Mouse (Mus musculus) MEL (cell line): ENCODE data around the gene Smyd3. TPM values are rescaled to one million over a fixed set of nuclear protein-coding genes. Genes with fewer than 3 reads are reported as not detected.

Source experiments
- DNase-seq: peaks from one replicate; pipeline ENCODE4 v3.0.0; 2011; ENCODE audit warnings: low read depth, low spot score
- H3K27ac ChIP-seq: 2 replicates; pipeline ENCODE4 v1.5.1; 2012; ENCODE audit warnings: low read depth, mild to moderate bottlenecking, control low read depth, low read length, moderate library complexity; ENCODE audit not compliant: control insufficient read depth
- H3K27me3 ChIP-seq, 2 experiments: fragments of 150-350 bp in 1 of 2; sonication (generic) in 1 of 2; 2 replicates each; pipeline ENCODE4 v1.6.1; 2012; ENCODE audit warnings: low read length in 2 of 2, mild to moderate bottlenecking in 2 of 2, improper control_type of control experiment in 1 of 2, moderate library complexity in 1 of 2; ENCODE audit not compliant: insufficient read depth in 2 of 2, control insufficient read depth in 1 of 2
- H3K36me3 ChIP-seq, 2 experiments: 2 replicates each; pipeline ENCODE4 v1.6.1; 2012 to 2014; ENCODE audit warnings: low read length in 2 of 2, improper control_type of control experiment in 1 of 2, inconsistent platforms in 1 of 2, mild to moderate bottlenecking in 1 of 2; ENCODE audit not compliant: insufficient read depth in 2 of 2, control insufficient read depth in 1 of 2
- H3K4me1 ChIP-seq, 2 experiments: fragments of 150-350 bp in 1 of 2; sonication (generic) in 1 of 2; 2 replicates each; pipeline ENCODE4 v1.6.1; 2012; ENCODE audit warnings: low read length in 2 of 2, improper control_type of control experiment in 1 of 2, mild to moderate bottlenecking in 1 of 2; ENCODE audit not compliant: insufficient read depth in 2 of 2, control insufficient read depth in 1 of 2
- H3K4me3 ChIP-seq, 2 experiments: fragments of 150-350 bp in 1 of 2; sonication (generic) in 1 of 2; 2 replicates each; pipeline ENCODE4 v1.5.1; 2012; ENCODE audit warnings: low read depth in 2 of 2, low read length in 2 of 2, mild to moderate bottlenecking in 2 of 2, moderate library complexity in 2 of 2, control low read depth in 1 of 2, improper control_type of control experiment in 1 of 2; ENCODE audit not compliant: control insufficient read depth in 1 of 2, insufficient read depth in 1 of 2
- H3K79me2 ChIP-seq: 2 replicates; pipeline ENCODE4 v1.6.1; 2012; ENCODE audit warnings: mild to moderate bottlenecking, low read length, moderate library complexity; ENCODE audit not compliant: control insufficient read depth, poor library complexity, insufficient read depth
- H3K9ac ChIP-seq: 2 replicates; pipeline ENCODE4 v1.6.1; 2012; ENCODE audit warnings: low read depth, mild to moderate bottlenecking, control low read depth, low read length, moderate library complexity; ENCODE audit not compliant: control insufficient read depth, poor library complexity, severe bottlenecking
- H3K9me3 ChIP-seq: fragments of 150-350 bp; sonication (generic); replicated peaks from 2 replicates; pipeline ENCODE4 v1.6.1; 2012; ENCODE audit warnings: mild to moderate bottlenecking, low read length, improper control_type of control experiment, moderate library complexity; ENCODE audit not compliant: insufficient read depth
- CHD1 ChIP-seq: IDR thresholded peaks from 2 replicates; pipeline ENCODE4 v1.6.1; 2012; ENCODE audit warnings: low read depth, mild to moderate bottlenecking, inconsistent platforms, low read length, improper control_type of control experiment
- ELF1 ChIP-seq: IDR thresholded peaks from 2 replicates; pipeline ENCODE4 v1.6.1; 2014; ENCODE audit warnings: low read depth, mild to moderate bottlenecking, inconsistent platforms, low read length, improper control_type of control experiment, moderate library complexity
- EP300 ChIP-seq, 2 experiments: IDR thresholded peaks; 2 replicates each; pipeline ENCODE4 v1.6.1; 2011; ENCODE audit warnings: improper control_type of control experiment in 2 of 2, low read length in 2 of 2, low read depth in 1 of 2, mild to moderate bottlenecking in 1 of 2
- ETS1 ChIP-seq: IDR thresholded peaks from 2 replicates; pipeline ENCODE4 v1.6.1; 2012; ENCODE audit warnings: low read depth, mild to moderate bottlenecking, inconsistent platforms, low read length, improper control_type of control experiment, moderate library complexity
- GABPA ChIP-seq: IDR thresholded peaks from 2 replicates; pipeline ENCODE4 v1.6.1; 2012; ENCODE audit warnings: low read depth, mild to moderate bottlenecking, inconsistent platforms, low read length, improper control_type of control experiment, moderate library complexity
- GATA1 ChIP-seq: IDR thresholded peaks from 2 replicates; pipeline ENCODE4 v1.6.1; 2011; ENCODE audit warnings: low read depth, low read length, improper control_type of control experiment
- HCFC1 ChIP-seq: IDR thresholded peaks from 2 replicates; pipeline ENCODE4 v1.6.1; 2012; ENCODE audit warnings: low read depth, mild to moderate bottlenecking, inconsistent platforms, low read length, improper control_type of control experiment, moderate library complexity
- KAT2A ChIP-seq: conservative IDR thresholded peaks from 2 replicates; pipeline ENCODE4 v1.6.1; 2012; ENCODE audit warnings: low read depth, low read length, improper control_type of control experiment, inconsistent platforms
- MAFK ChIP-seq: IDR thresholded peaks from 2 replicates; pipeline ENCODE4 v1.6.1; 2011; ENCODE audit warnings: low read depth, mild to moderate bottlenecking, low read length, improper control_type of control experiment, borderline replicate concordance
- MAX ChIP-seq: IDR thresholded peaks from 2 replicates; pipeline ENCODE4 v1.6.1; 2011; ENCODE audit warnings: low read length, improper control_type of control experiment
- MAZ ChIP-seq: IDR thresholded peaks from 2 replicates; pipeline ENCODE4 v1.6.1; 2012; ENCODE audit warnings: low read depth, mild to moderate bottlenecking, inconsistent platforms, low read length, improper control_type of control experiment
- MXI1 ChIP-seq: IDR thresholded peaks from 2 replicates; pipeline ENCODE4 v1.6.1; 2011; ENCODE audit warnings: mild to moderate bottlenecking, low read depth, low read length, improper control_type of control experiment
- MYB ChIP-seq: IDR thresholded peaks from 2 replicates; pipeline ENCODE4 v1.6.1; 2011; ENCODE audit warnings: mild to moderate bottlenecking, low read depth, low read length, improper control_type of control experiment
- MYC ChIP-seq: IDR thresholded peaks from 2 replicates; pipeline ENCODE4 v1.6.1; 2011; ENCODE audit warnings: low read depth, mild to moderate bottlenecking, low read length, improper control_type of control experiment, moderate library complexity
- RCOR1 ChIP-seq: IDR thresholded peaks from 2 replicates; pipeline ENCODE4 v1.6.1; 2012; ENCODE audit warnings: low read depth, mild to moderate bottlenecking, inconsistent platforms, low read length, improper control_type of control experiment
- SIN3A ChIP-seq: IDR thresholded peaks from 2 replicates; pipeline ENCODE4 v1.6.1; 2012; ENCODE audit warnings: low read length, improper control_type of control experiment, inconsistent platforms
- SMC3 ChIP-seq: IDR thresholded peaks from 2 replicates; pipeline ENCODE4 v1.6.1; 2011; ENCODE audit warnings: low read depth, low read length, improper control_type of control experiment
- TAL1 ChIP-seq: IDR thresholded peaks from 2 replicates; pipeline ENCODE4 v1.6.1; 2012; ENCODE audit warnings: mild to moderate bottlenecking, inconsistent platforms, low read length, moderate library complexity, mixed read lengths
- TBP ChIP-seq: IDR thresholded peaks from 2 replicates; pipeline ENCODE4 v1.8.0; 2011; ENCODE audit warnings: low read depth, low read length, improper control_type of control experiment
- TCF12 ChIP-seq: IDR thresholded peaks from 2 replicates; pipeline ENCODE4 v1.6.1; 2014; ENCODE audit warnings: low read depth, mild to moderate bottlenecking, inconsistent platforms, low read length, improper control_type of control experiment, moderate library complexity
- USF1 ChIP-seq: IDR thresholded peaks from 2 replicates; pipeline ENCODE4 v1.6.1; 2014; ENCODE audit warnings: low read depth, mild to moderate bottlenecking, inconsistent platforms, low read length, improper control_type of control experiment, moderate library complexity
- ZKSCAN1 ChIP-seq: IDR thresholded peaks from 2 replicates; pipeline ENCODE4 v1.6.1; 2012; ENCODE audit warnings: low read depth, mild to moderate bottlenecking, inconsistent platforms, low read length, improper control_type of control experiment, moderate library complexity
- ZNF384 ChIP-seq: IDR thresholded peaks from 2 replicates; pipeline ENCODE4 v1.6.1; 2012; ENCODE audit warnings: low read depth, mild to moderate bottlenecking, inconsistent platforms, low read length, improper control_type of control experiment
- polyA plus RNA-seq, 2 experiments: library from polyadenylated mRNA; stranded (reverse) in 1 of 2; unstranded in 1 of 2; fragments of >175 nt in 1 of 2; fragments of >200 nt in 1 of 2; gene quantifications; 2 replicates each; pipeline versions ENCODE4 v1.2.1 to v1.2.4; 2012; ENCODE audit warnings: low replicate concordance in 2 of 2, low read depth in 1 of 2; ENCODE audit not compliant: insufficient read length in 2 of 2, insufficient read depth in 1 of 2, missing spikeins in 1 of 2
- total RNA-seq: library from RNA; depleted of rRNA; stranded (reverse); fragments of 300-350 nt; gene quantifications from 2 replicates; pipeline ENCODE4 v1.2.3, GENCODE M21; 2012

Gene Smyd3
- total and polyA plus RNA-seq, 3 experiments: 13.3 to 18.2 TPM; not detected in 1

GRCm38 (mm10) chr1:179058675-179059074 is 459.2 kb downstream of the Smyd3 start:
- Histone ChIP-seq H3K4me3 (no peak overlapping the region), H3K79me2 (no peaks in the 10 kb centered on the region), H3K4me1 (peaks cover 26 to 28% of the 10 kb centered on the region in 2 experiments), H3K9me3 (no peaks in the 10 kb centered on the region), H3K9ac (no peak overlapping the region), H3K27ac (no peak overlapping the region), H3K36me3 (peaks cover 0 to 41% of the 10 kb centered on the region in 2 experiments; a peak in 2 of 4 replicates), H3K27me3 (no peaks in the 10 kb centered on the region)
- DNase-seq: no peak
- TF ChIP-seq HCFC1: no peak
- no peak for TF ChIP-seq ZKSCAN1
- no peak for TF ChIP-seq KAT2A
- TF ChIP-seq USF1: no peak
- peak; percentile 76 for TF ChIP-seq ZNF384
- no peak for TF ChIP-seq MAZ

- H3K27me3 ChIP-seq: no peaks in the 10 kb centered on the region
- peak overlapping the region; percentile 1; the same call in 1 of the 2 replicates for H3K9ac ChIP-seq
- TF ChIP-seq MAZ: no peak
- TF ChIP-seq RCOR1: peak; percentile 44; the same call in 1 of the 2 replicates
- peak; percentile 75 for TF ChIP-seq TAL1
- TF ChIP-seq EP300 (IDR thresholded peaks at IDR 0.05; ENCODE audit: low read depth in 1 of 2, low read length in 2 of 2): peak; percentile 57 to 78
- TF ChIP-seq MAX: no peak
- TF ChIP-seq MYB: no peak
- no peak for TF ChIP-seq SMC3
- no peak for TF ChIP-seq CHD1
- TF ChIP-seq GABPA: no peak
- 0 out of 2 replicates have a peak, but pooled peaks have one; percentile 27 for TF ChIP-seq HCFC1
- TF ChIP-seq ELF1: 0 out of 2 replicates have a peak, but pooled peaks have one; percentile 13
- TF ChIP-seq MYC: 0 out of 2 replicates have a peak, but pooled peaks have one; percentile 14
- TF ChIP-seq TCF12: peak; percentile 83
- no peak for TF ChIP-seq TBP
- TF ChIP-seq SIN3A: peak; percentile 55; the same call in 1 of the 2 replicates
- TF ChIP-seq ETS1: peak; percentile 50
- peak; percentile 42; the same call in 1 of the 2 replicates for TF ChIP-seq MXI1
- TF ChIP-seq MAFK: no peak
- TF ChIP-seq GATA1: peak; percentile 83
- peak; percentile 49 for TF ChIP-seq ZNF384
- H3K4me3 ChIP-seq: 0 out of 4 replicates have a peak overlapping the region, but pooled peaks have one; percentile 1 to 2
- no peaks in the 10 kb centered on the region for H3K9me3 ChIP-seq
- peak; percentile 76 for DNase-seq
- no peaks in the 10 kb centered on the region for H3K79me2 ChIP-seq
- H3K36me3 ChIP-seq: peaks cover 0 to 28% of the 10 kb centered on the region in 2 experiments; a peak in 2 of 4 replicates
- peak overlapping the region; percentile 11 for H3K27ac ChIP-seq
- H3K4me1 ChIP-seq: peaks cover 11 to 15% of the 10 kb centered on the region in 2 experiments
Measured at GRCm38 (mm10) chr1:179055760-179056159, 462.1 kb downstream of the Smyd3 start.
